Mouse (Mus musculus): ENCODE results near the gene Prr5l.

GRCm38 (mm10) chr2:101807756-101808155 is 75.1 kb downstream of the Prr5l start:
- TF ChIP-seq TAL1 (IDR thresholded peaks at IDR 0.05; ENCODE audit: low read length) (no peak), GATA1 (IDR thresholded peaks at IDR 0.05; ENCODE audit: low read length) (no peak)
